38 mouse cellular contexts compared by ENCODE assay signal in genomic region chr10:4465799-4466198, GRCm38 (mm10). TPM values are rescaled to one million over a fixed set of nuclear protein-coding genes. Genes with fewer than 3 reads are reported as not detected.
"Had no signal": no experiment of that assay in that cellular context is flagged by ENCODE, and none has a peak within 500 bp of the region (broad histone marks: within the 10 kb centered on the region; RNA-seq: fewer than 3 reads in every experiment).

No protein-coding gene starts in this region.

- ATAC-seq: hindbrain, embryonic 16.5 days; hindbrain, postnatal 0 days; inflammation-experienced regulatory T-cells, adult 6 months; intestine, embryonic 15.5 days; intestine, embryonic 16.5 days; intestine, postnatal 0 days had no signal

- H3K4me1 ChIP-seq: heart, embryonic 10.5 days; heart, embryonic 12.5 days; heart, embryonic 13.5 days; heart, embryonic 15.5 days; hindbrain, embryonic 10.5 days; hindbrain, embryonic 12.5 days; hindbrain, embryonic 13.5 days; hindbrain, embryonic 15.5 days; intestine, embryonic 15.5 days; kidney, embryonic 15.5 days had no signal

- H3K4me3 ChIP-seq: heart, embryonic 10.5 days; heart, embryonic 12.5 days; heart, embryonic 13.5 days; heart, embryonic 15.5 days; hindbrain, embryonic 10.5 days; hindbrain, embryonic 12.5 days; hindbrain, embryonic 13.5 days; hindbrain, embryonic 15.5 days; intestine, embryonic 15.5 days; kidney, embryonic 15.5 days; layer of hippocampus, adult 2 months had no signal

- H3K27me3 ChIP-seq: heart, embryonic 12.5 days; heart, embryonic 13.5 days; heart, embryonic 15.5 days; hindbrain, embryonic 12.5 days; hindbrain, embryonic 13.5 days; hindbrain, embryonic 15.5 days; intestine, embryonic 15.5 days; kidney, embryonic 15.5 days had no signal

- H3K9me3 ChIP-seq: heart, embryonic 10.5 days; heart, embryonic 12.5 days; heart, embryonic 13.5 days; heart, embryonic 15.5 days; hindbrain, embryonic 10.5 days; hindbrain, embryonic 12.5 days; hindbrain, embryonic 13.5 days; hindbrain, embryonic 15.5 days; intestine, embryonic 15.5 days; kidney, embryonic 15.5 days had no signal

- H3K4me2 ChIP-seq: heart, embryonic 11.5 days; heart, embryonic 12.5 days; heart, embryonic 13.5 days; heart, embryonic 15.5 days; hindbrain, embryonic 12.5 days; hindbrain, embryonic 13.5 days; hindbrain, embryonic 14.5 days; hindbrain, embryonic 15.5 days; intestine, embryonic 15.5 days; kidney, embryonic 15.5 days had no signal

- DNase-seq: heart, postnatal 10 days; heart, postnatal 14 days; heart, postnatal 36 days; heart, postnatal 4 days; kidney, adult 11 months; kidney, adult 18-20 months; kidney, adult 2 months; kidney, adult 8-10 months; kidney, adult 9 months; kidney, postnatal 10 days; kidney, postnatal 14 days; kidney, postnatal 25 days; kidney, postnatal 36 days; kidney, postnatal 4 days; layer of hippocampus, adult 9-11 months; layer of hippocampus, postnatal 36 days had no signal

- H3K9ac ChIP-seq: heart, embryonic 12.5 days; heart, embryonic 13.5 days; heart, embryonic 15.5 days; hindbrain, embryonic 12.5 days; hindbrain, embryonic 13.5 days; hindbrain, embryonic 14.5 days; hindbrain, embryonic 15.5 days; intestine, embryonic 15.5 days; kidney, embryonic 15.5 days had no signal

- H3K27ac ChIP-seq: heart, embryonic 10.5 days; heart, embryonic 13.5 days; heart, embryonic 15.5 days; hindbrain, embryonic 10.5 days; hindbrain, embryonic 12.5 days; hindbrain, embryonic 13.5 days; hindbrain, embryonic 14.5 days; hindbrain, embryonic 15.5 days; hindbrain, postnatal 0 days; intestine, embryonic 15.5 days; kidney, embryonic 15.5 days; kidney, postnatal 0 days; layer of hippocampus, adult 2 months had no signal

- H3K36me3 ChIP-seq: heart, embryonic 10.5 days; heart, embryonic 12.5 days; heart, embryonic 13.5 days; heart, embryonic 15.5 days; hindbrain, embryonic 10.5 days; hindbrain, embryonic 12.5 days; hindbrain, embryonic 13.5 days; hindbrain, embryonic 15.5 days; intestine, embryonic 15.5 days; kidney, embryonic 15.5 days had no signal

RNA-seq across cellular contexts. Expression of gene Ccdc170, which starts 16.5 kb away (rescaled TPM):
- polyA plus RNA-seq: heart, embryonic 10.5 days; heart, embryonic 11.5 days; heart, embryonic 12.5 days; heart, embryonic 13.5 days; heart, embryonic 14.5 days; heart, embryonic 15.5 days; heart, postnatal 0 days; inflammation-experienced regulatory T-cells, adult 6 months; intestine, embryonic 14.5 days; intestine, embryonic 16.5 days; intestine, postnatal 0 days had no signal
